Comparison of ENCODE assay signal across 29 mouse cellular contexts in genomic region chr10:106736230-106737063, GRCm38 (mm10).
A peak's percentile ranks its signal among the peaks of the same experiment; 100 is the strongest.
DNase-seq lines count a peak whose midpoint lies in the region; ATAC-seq and TF ChIP-seq lines count a peak whose summit lies in the region.
"Had no signal": no experiment of that assay in that cellular context is flagged by ENCODE, and none has a peak within 500 bp of the region (broad histone marks: within the 10 kb centered on the region; RNA-seq: fewer than 3 reads in every experiment).

No protein-coding gene starts in this region.

- no peak overlapping the region for H3K27ac ChIP-seq in forebrain, postnatal 0 days (ENCODE audit: low read depth, low read length)
- H3K27ac ChIP-seq in forebrain, embryonic 10.5 days, result no peak overlapping the region
- H3K27ac ChIP-seq in lung, embryonic 14.5 days (ENCODE audit: low read depth), result no peak overlapping the region
- H3K27ac ChIP-seq: embryonic facial prominence, embryonic 10.5 days; hindbrain, embryonic 10.5 days; kidney, postnatal 0 days; limb, embryonic 12.5 days; midbrain, embryonic 13.5 days; neural tube, embryonic 13.5 days; stomach, embryonic 15.5 days had no signal

- TF ChIP-seq CTCF in forebrain, postnatal 0 days (IDR thresholded peaks at IDR 0.05; ENCODE audit: low read depth), result no peak
- no peak for TF ChIP-seq CTCF in lung, embryonic 14.5 days (IDR thresholded peaks at IDR 0.05; ENCODE audit: low read depth)
- no peak for TF ChIP-seq CTCF in brain, embryonic 14.5 days (IDR thresholded peaks at IDR 0.05; ENCODE audit: borderline replicate concordance, extremely low read depth, insufficient read depth, insufficient read length)

- no peak for DNase-seq in forebrain, postnatal 0 days
- DNase-seq in forebrain, embryonic 10.5 days (ENCODE audit: extremely low spot score, low spot score), result no peak
- peak; percentile 76 for DNase-seq in lung, embryonic 14.5 days
- no peak for DNase-seq in lung, adult 18-20 months
- DNase-seq in 3T3-L1 (ENCODE audit: low read depth, low spot score), result peak; percentile 29
- peak; percentile 39 for DNase-seq in brain, embryonic 14.5 days (ENCODE audit: low read depth)
- DNase-seq in heart, postnatal 10 days, result no peak
- DNase-seq: adrenal gland, adult 8-10 months; B cell, adult 2 months; cerebellum, adult 2 months; cerebellum, postnatal 25 days; gastrocnemius, postnatal 10 days; kidney, adult 18-20 months; liver, postnatal 0 days; right cerebral cortex, adult 18-20 months; thymus, postnatal 25 days had no signal

- no peak overlapping the region for H3K9ac ChIP-seq in forebrain, postnatal 0 days
- no peak overlapping the region for H3K9ac ChIP-seq in lung, embryonic 14.5 days
- H3K9ac ChIP-seq: limb, embryonic 12.5 days; liver, postnatal 0 days; midbrain, embryonic 13.5 days; neural tube, embryonic 13.5 days; stomach, embryonic 15.5 days had no signal

- H3K9me3 ChIP-seq in forebrain, postnatal 0 days (ENCODE audit: low read length), result no peaks in the 10 kb centered on the region
- H3K9me3 ChIP-seq in forebrain, embryonic 10.5 days, result no peaks in the 10 kb centered on the region
- H3K9me3 ChIP-seq in lung, embryonic 14.5 days (ENCODE audit: low read depth, low read length), result no peaks in the 10 kb centered on the region
- H3K9me3 ChIP-seq: embryonic facial prominence, embryonic 10.5 days; hindbrain, embryonic 10.5 days; limb, embryonic 12.5 days; megakaryocyte, embryonic 14.5 days; midbrain, embryonic 13.5 days; neural tube, embryonic 13.5 days; stomach, embryonic 15.5 days had no signal

- no peak overlapping the region for H3K4me3 ChIP-seq in forebrain, postnatal 0 days (ENCODE audit: low read depth, low read length)
- no peak overlapping the region for H3K4me3 ChIP-seq in forebrain, embryonic 10.5 days
- H3K4me3 ChIP-seq in lung, embryonic 14.5 days (ENCODE audit: low read depth, low read length), result no peak overlapping the region
- H3K4me3 ChIP-seq: embryonic facial prominence, embryonic 10.5 days; hindbrain, embryonic 10.5 days; limb, embryonic 12.5 days; megakaryocyte, embryonic 14.5 days; midbrain, embryonic 13.5 days; neural tube, embryonic 13.5 days; stomach, embryonic 15.5 days had no signal

- no peak overlapping the region for H3K4me2 ChIP-seq in forebrain, postnatal 0 days (ENCODE audit: low read depth)
- no peak overlapping the region for H3K4me2 ChIP-seq in lung, embryonic 14.5 days
- H3K4me2 ChIP-seq: heart, embryonic 11.5 days; limb, embryonic 12.5 days; liver, embryonic 11.5 days; midbrain, embryonic 13.5 days; neural tube, embryonic 13.5 days; stomach, embryonic 15.5 days had no signal

- no peaks in the 10 kb centered on the region for H3K4me1 ChIP-seq in forebrain, postnatal 0 days (ENCODE audit: insufficient read depth)
- H3K4me1 ChIP-seq in forebrain, embryonic 10.5 days, result peaks cover 7% of the 10 kb centered on the region
- H3K4me1 ChIP-seq in lung, embryonic 14.5 days (ENCODE audit: insufficient read depth), result no peaks in the 10 kb centered on the region
- H3K4me1 ChIP-seq: embryonic facial prominence, embryonic 10.5 days; hindbrain, embryonic 10.5 days; limb, embryonic 12.5 days; megakaryocyte, embryonic 14.5 days; midbrain, embryonic 13.5 days; neural tube, embryonic 13.5 days; stomach, embryonic 15.5 days had no signal

- intact Hi-C loops in heart, postnatal 10 days (cut with DNase I), result no loop called here

- peak; percentile 69 for ATAC-seq in forebrain, postnatal 0 days
- peak; percentile 88 for ATAC-seq in lung, embryonic 14.5 days (ENCODE audit: insufficient read depth)
- ATAC-seq: inflammation-experienced regulatory T-cells, adult 6 months; liver, postnatal 0 days; midbrain, embryonic 13.5 days had no signal

- H3K27me3 ChIP-seq in forebrain, postnatal 0 days (ENCODE audit: insufficient read depth, low read length), result no peaks in the 10 kb centered on the region
- no peaks in the 10 kb centered on the region for H3K27me3 ChIP-seq in forebrain, embryonic 10.5 days (ENCODE audit: poor library complexity, severe bottlenecking)
- no peaks in the 10 kb centered on the region for H3K27me3 ChIP-seq in lung, embryonic 14.5 days (ENCODE audit: insufficient read depth, low read length)
- H3K27me3 ChIP-seq: CH12.LX; limb, embryonic 12.5 days; megakaryocyte, embryonic 14.5 days; midbrain, embryonic 13.5 days; neural tube, embryonic 13.5 days; stomach, embryonic 15.5 days had no signal

- 49% methylated on average over 4 of the region's 4 CpGs for WGBS in forebrain, postnatal 0 days
- WGBS in forebrain, embryonic 10.5 days, result 78% methylated on average over 4 of the region's 4 CpGs
- WGBS in lung, embryonic 14.5 days, result 54% methylated on average over 4 of the region's 4 CpGs

- no peak for TF ChIP-seq POLR2A in brain, embryonic 14.5 days (IDR thresholded peaks at IDR 0.05; ENCODE audit: borderline replicate concordance, extremely low read depth, insufficient read depth, insufficient read length, poor library complexity, severe bottlenecking)

- H3K36me3 ChIP-seq in forebrain, postnatal 0 days (ENCODE audit: insufficient read depth), result no peaks in the 10 kb centered on the region
- no peaks in the 10 kb centered on the region for H3K36me3 ChIP-seq in forebrain, embryonic 10.5 days (replicated peaks)
- no peaks in the 10 kb centered on the region for H3K36me3 ChIP-seq in lung, embryonic 14.5 days (ENCODE audit: insufficient read depth)
- H3K36me3 ChIP-seq: embryonic facial prominence, embryonic 10.5 days; G1E; hindbrain, embryonic 10.5 days; limb, embryonic 12.5 days; midbrain, embryonic 13.5 days; neural tube, embryonic 13.5 days; stomach, embryonic 15.5 days had no signal

Comparison
In these comparisons a context has a peak if more than half of its experiments do, and no peak if none do; other contexts are left out.
1. DNase-seq: peak in lung, embryonic 14.5 days (single experiment), 3T3-L1 (single experiment) and brain, embryonic 14.5 days (single experiment); none in forebrain, postnatal 0 days (single experiment), forebrain, embryonic 10.5 days (single experiment), lung, adult 18-20 months (0 of 2) and heart, postnatal 10 days (0 of 2).